Mouse (Mus musculus): ENCODE data around the gene Slc15a2.

GRCm38 (mm10) chr16:36747068-36747467 lies 37.7 kb downstream of the Slc15a2 start:
- TF ChIP-seq POLR2A (IDR thresholded peaks at IDR 0.05; ENCODE audit: control insufficient read depth, extremely low read depth, insufficient read depth, low read length, poor library complexity): no peak
- TF ChIP-seq CTCF (IDR thresholded peaks at IDR 0.05; ENCODE audit: borderline replicate concordance, control insufficient read depth, extremely low read depth, insufficient read depth, low read length, poor library complexity): no peak

All from thymus, adult 2 months (tissue).